Mouse (Mus musculus) cerebellum, adult (tissue): ENCODE results near the gene Rhox4e.
"Not testable (repeated sequence)": the region's sequence is repeated elsewhere in the genome, so short reads cannot be mapped to it uniquely, and the experiment has no call there.

Experiments used
- ATAC-seq: cut with Nextera tagmentation; 2 replicates; pipeline ENCODE4 v1.9.2; 2017; ENCODE audit warnings: mild to moderate bottlenecking, moderate library complexity, mixed read lengths; ENCODE audit not compliant: insufficient number of reproducible peaks, low FRiP score, low TSS enrichment

Rhox4e gene

GRCm38 (mm10) chrX:37557112-37557511, at the start of gene Rhox4e:
TSS of gene Rhox4e (plus strand) at chrX:37557412.
- not testable (repeated sequence) for ATAC-seq

- ATAC-seq, result not testable (repeated sequence)
Measured at GRCm38 (mm10) chrX:37514059-37514458, 43.2 kb upstream of the Rhox4e start, which contains the start of gene Rhox4d. TSS of gene Rhox4d (plus strand) at chrX:37514359.

- ATAC-seq, result not testable (repeated sequence)
Measured at GRCm38 (mm10) chrX:37530152-37530551, 27.1 kb upstream of the Rhox4e start, which contains the start of gene Rhox2e. TSS of gene Rhox2e (plus strand) at chrX:37530452.

- not testable (repeated sequence) for ATAC-seq
Measured at GRCm38 (mm10) chrX:37541719-37542118, 15.5 kb upstream of the Rhox4e start, which contains the start of gene Rhox3e. TSS of gene Rhox3e (plus strand) at chrX:37542019.

- not testable (repeated sequence) for ATAC-seq
Measured at GRCm38 (mm10) chrX:37571105-37571504, 13.9 kb downstream of the Rhox4e start, which contains the start of gene Rhox2f. TSS of gene Rhox2f (plus strand) at chrX:37571405.

GRCm38 (mm10) chrX:37572638-37573037, 15.4 kb downstream of the Rhox4e start:
- ATAC-seq, result not testable (repeated sequence)

- not testable (repeated sequence) for ATAC-seq
Measured at GRCm38 (mm10) chrX:37580692-37581091, 23.5 kb downstream of the Rhox4e start, which contains the start of gene Rhox3f. TSS of gene Rhox3f (plus strand) at chrX:37580992.

GRCm38 (mm10) chrX:37607604-37608003, 50.4 kb downstream of the Rhox4e start, which contains the start of gene Rhox4f:
TSS of gene Rhox4f (minus strand) at chrX:37607704.
- not testable (repeated sequence) for ATAC-seq
